Mouse (Mus musculus) CH12.LX (cell line): ENCODE results near the gene Ddx41. TPM values are rescaled to one million over a fixed set of nuclear protein-coding genes. Genes with fewer than 3 reads are reported as not detected.

Experiments
- DNase-seq: peaks from one replicate; pipeline ENCODE4 v3.0.0-alpha.2; 2013; ENCODE audit errors: extremely low read depth
- H3K27ac ChIP-seq: 2 replicates; pipeline ENCODE4 v1.5.1; 2012; ENCODE audit warnings: low read depth, mild to moderate bottlenecking, control low read depth, moderate library complexity; ENCODE audit not compliant: insufficient read depth
- H3K27me3 ChIP-seq: replicated peaks from 2 replicates; pipeline ENCODE3; 2012; ENCODE audit warnings: inconsistent platforms
- H3K36me3 ChIP-seq, 2 experiments: replicated peaks in 1 of 2; 2 replicates each; pipeline versions ENCODE3 to v1.6.1; 2012; ENCODE audit warnings: inconsistent platforms in 1 of 2, low read length in 1 of 2, mild to moderate bottlenecking in 1 of 2, mixed read lengths in 1 of 2, moderate library complexity in 1 of 2; ENCODE audit not compliant: control insufficient read depth in 1 of 2, insufficient read depth in 1 of 2
- H3K4me1 ChIP-seq, 2 experiments: 2 replicates each; pipeline ENCODE4 v1.6.1; 2012; ENCODE audit warnings: inconsistent platforms in 1 of 2, moderate library complexity in 1 of 2; ENCODE audit not compliant: insufficient read depth in 2 of 2, control insufficient read depth in 1 of 2
- H3K4me2 ChIP-seq: 2 replicates; pipeline ENCODE4 v1.6.1; 2012; ENCODE audit warnings: low read depth, mild to moderate bottlenecking, control low read depth; ENCODE audit not compliant: poor library complexity, insufficient read depth, severe bottlenecking
- H3K4me3 ChIP-seq, 3 experiments: fragments of 150-350 bp in 1 of 3; sonication (generic) in 1 of 3; replicated peaks in 1 of 3; 2 replicates each; pipeline versions ENCODE3 to v1.5.1; 2011 to 2012; ENCODE audit warnings: low read depth in 2 of 3, low read length in 2 of 3, mild to moderate bottlenecking in 2 of 3, moderate library complexity in 2 of 3, control low read depth in 1 of 3, improper control_type of control experiment in 1 of 3, inconsistent platforms in 1 of 3, mixed read lengths in 1 of 3; ENCODE audit not compliant: poor library complexity in 1 of 3
- H3K79me2 ChIP-seq: replicated peaks from 2 replicates; pipeline ENCODE4 v1.6.1; 2012; ENCODE audit warnings: mild to moderate bottlenecking, moderate library complexity; ENCODE audit not compliant: control insufficient read depth, poor library complexity, insufficient read depth, severe bottlenecking; ENCODE audit errors: extremely low read depth
- H3K9ac ChIP-seq: 2 replicates; pipeline ENCODE4 v1.6.1; 2012; ENCODE audit warnings: low read depth, mild to moderate bottlenecking, control low read depth, moderate library complexity; ENCODE audit not compliant: insufficient read depth
- H3K9me3 ChIP-seq: replicated peaks from 2 replicates; pipeline ENCODE3; 2012; ENCODE audit warnings: low read length, inconsistent platforms, mixed read lengths
- BHLHE40 ChIP-seq: IDR thresholded peaks from 2 replicates; pipeline ENCODE4 v1.6.1; 2011; ENCODE audit warnings: mild to moderate bottlenecking, low read depth, low read length, improper control_type of control experiment
- CHD1 ChIP-seq: IDR thresholded peaks from 2 replicates; pipeline ENCODE4 v1.6.1; 2012; ENCODE audit warnings: low read depth, low read length, improper control_type of control experiment, inconsistent platforms
- CHD2 ChIP-seq: IDR thresholded peaks from 2 replicates; pipeline ENCODE4 v1.6.1; 2011; ENCODE audit warnings: low read length, improper control_type of control experiment
- CTCF ChIP-seq, 2 experiments: IDR thresholded peaks in 1 of 2; conservative IDR thresholded peaks in 1 of 2; 2 replicates each; pipeline ENCODE4 v1.5.1; 2011 to 2012; ENCODE audit warnings: low read depth in 2 of 2, low read length in 2 of 2, improper control_type of control experiment in 1 of 2, inconsistent platforms in 1 of 2, mild to moderate bottlenecking in 1 of 2, moderate library complexity in 1 of 2
- E2F4 ChIP-seq: IDR thresholded peaks from 2 replicates; pipeline ENCODE4 v1.6.1; 2011; ENCODE audit warnings: low read depth, low read length, improper control_type of control experiment; ENCODE audit not compliant: insufficient replicate concordance
- ELF1 ChIP-seq: IDR thresholded peaks from 2 replicates; pipeline ENCODE4 v1.6.1; 2014; ENCODE audit warnings: low read depth, mild to moderate bottlenecking, inconsistent platforms, low read length, improper control_type of control experiment
- EP300 ChIP-seq: IDR thresholded peaks from 2 replicates; pipeline ENCODE4 v1.6.1; 2011; ENCODE audit warnings: low read length, improper control_type of control experiment
- ETS1 ChIP-seq: conservative IDR thresholded peaks from 2 replicates; pipeline ENCODE4 v1.6.1; 2012; ENCODE audit warnings: low read depth, mild to moderate bottlenecking, inconsistent platforms, low read length, improper control_type of control experiment, moderate library complexity
- GABPA ChIP-seq: IDR thresholded peaks from 2 replicates; pipeline ENCODE4 v1.6.1; 2012; ENCODE audit warnings: low read depth, low read length, improper control_type of control experiment, inconsistent platforms; ENCODE audit not compliant: insufficient replicate concordance
- HCFC1 ChIP-seq: IDR thresholded peaks from 2 replicates; pipeline ENCODE4 v1.6.1; 2012; ENCODE audit warnings: low read depth, mild to moderate bottlenecking, inconsistent platforms, low read length, improper control_type of control experiment
- IRF4 ChIP-seq: IDR thresholded peaks from 2 replicates; pipeline ENCODE4 v1.6.1; 2014; ENCODE audit warnings: low read depth, mild to moderate bottlenecking, inconsistent platforms, low read length, improper control_type of control experiment
- KAT2A ChIP-seq: IDR thresholded peaks from 2 replicates; pipeline ENCODE4 v1.6.1; 2012; ENCODE audit warnings: low read length, improper control_type of control experiment, inconsistent platforms; ENCODE audit not compliant: insufficient replicate concordance
- MAFK ChIP-seq: IDR thresholded peaks from 2 replicates; pipeline ENCODE4 v1.6.1; 2011; ENCODE audit warnings: low read length, improper control_type of control experiment; ENCODE audit not compliant: insufficient replicate concordance
- MEF2A ChIP-seq: IDR thresholded peaks from 2 replicates; pipeline ENCODE4 v1.6.1; 2014; ENCODE audit warnings: low read depth, mild to moderate bottlenecking, inconsistent platforms, low read length, improper control_type of control experiment, borderline replicate concordance
- MXI1 ChIP-seq: IDR thresholded peaks from 2 replicates; pipeline ENCODE4 v1.6.1; 2011; ENCODE audit warnings: mild to moderate bottlenecking, low read depth, low read length, improper control_type of control experiment
- MYC ChIP-seq: IDR thresholded peaks from 2 replicates; pipeline ENCODE4 v1.6.1; 2011; ENCODE audit warnings: low read depth, mild to moderate bottlenecking, improper control_type of control experiment, low read length
- NELFE ChIP-seq: IDR thresholded peaks from 2 replicates; pipeline ENCODE4 v1.6.1; 2011; ENCODE audit warnings: low read depth, low read length, improper control_type of control experiment
- NRF1 ChIP-seq: IDR thresholded peaks from 2 replicates; pipeline ENCODE4 v1.6.1; 2014; ENCODE audit warnings: low read depth, mild to moderate bottlenecking, inconsistent platforms, low read length, improper control_type of control experiment, moderate library complexity
- POLR2AphosphoS2 ChIP-seq: IDR thresholded peaks from 2 replicates; pipeline ENCODE4 v1.6.1; 2011; ENCODE audit warnings: low read depth, low read length, improper control_type of control experiment
- RAD21 ChIP-seq: IDR thresholded peaks from 2 replicates; pipeline ENCODE4 v1.6.1; 2011; ENCODE audit warnings: low read depth, mild to moderate bottlenecking, low read length, improper control_type of control experiment, moderate library complexity
- RCOR1 ChIP-seq: conservative IDR thresholded peaks from 2 replicates; pipeline ENCODE4 v1.6.1; 2012; ENCODE audit warnings: low read depth, mild to moderate bottlenecking, inconsistent platforms, low read length, improper control_type of control experiment
- SIN3A ChIP-seq: IDR thresholded peaks from 2 replicates; pipeline ENCODE4 v1.6.1; 2012; ENCODE audit warnings: low read length, improper control_type of control experiment, inconsistent platforms
- SMC3 ChIP-seq: IDR thresholded peaks from 2 replicates; pipeline ENCODE4 v1.6.1; 2011; ENCODE audit warnings: low read depth, low read length, improper control_type of control experiment
- TCF12 ChIP-seq: IDR thresholded peaks from 2 replicates; pipeline ENCODE4 v1.6.1; 2014; ENCODE audit warnings: low read depth, mild to moderate bottlenecking, inconsistent platforms, low read length, improper control_type of control experiment
- USF1 ChIP-seq: IDR thresholded peaks from 2 replicates; pipeline ENCODE4 v1.6.1; 2014; ENCODE audit warnings: low read depth, mild to moderate bottlenecking, inconsistent platforms, low read length, improper control_type of control experiment
- USF2 ChIP-seq: conservative IDR thresholded peaks from 2 replicates; pipeline ENCODE4 v1.6.1; 2011; ENCODE audit warnings: low read depth, low read length, improper control_type of control experiment
- ZC3H11A ChIP-seq: IDR thresholded peaks from 2 replicates; pipeline ENCODE4 v1.6.1; 2012; ENCODE audit warnings: low read depth, mild to moderate bottlenecking, inconsistent platforms, low read length, improper control_type of control experiment
- ZKSCAN1 ChIP-seq: IDR thresholded peaks from 2 replicates; pipeline ENCODE4 v1.6.1; 2012; ENCODE audit warnings: low read depth, inconsistent platforms, low read length, improper control_type of control experiment, borderline replicate concordance
- ZNF384 ChIP-seq: IDR thresholded peaks from 2 replicates; pipeline ENCODE4 v1.6.1; 2012; ENCODE audit warnings: low read depth, low read length, improper control_type of control experiment, inconsistent platforms
- dilution Hi-C: fragments of 300-500 bp; cut with MboI; formaldehyde crosslinking; loops from 2 replicates; pipeline ENCODE4 v1.14.3; 2020; ENCODE audit warnings: low sequenced_read_pairs; ENCODE audit not compliant: extremely low pct_unique_long_range_greater_than_20kb, extremely low pct_ligation_motif_present
- in situ Hi-C: fragments of 300-500 bp; cut with MboI; formaldehyde crosslinking; loops from 3 replicates; pipeline ENCODE4 v1.14.3; 2019; ENCODE audit warnings: low sequenced_read_pairs, low pct_ligation_motif_present, low pct_unique_long_range_greater_than_20kb, mixed read lengths
- polyA plus RNA-seq: library from polyadenylated mRNA; unstranded; fragments of >175 nt; gene quantifications from 2 replicates; pipeline ENCODE4 v1.2.1, GENCODE M21; 2012; ENCODE audit warnings: low read depth; ENCODE audit not compliant: insufficient read length
- total RNA-seq, 2 experiments: library from RNA; depleted of rRNA; stranded (reverse); fragments of 300-350 nt in 1 of 2; fragments of >200 nt in 1 of 2; gene quantifications; 2 replicates each; pipeline ENCODE4 v1.2.3; 2012 to 2014

Ddx41 gene
- total and polyA plus RNA-seq, 3 experiments = 56.6 to 107 (median 95.3) TPM

DNA sequence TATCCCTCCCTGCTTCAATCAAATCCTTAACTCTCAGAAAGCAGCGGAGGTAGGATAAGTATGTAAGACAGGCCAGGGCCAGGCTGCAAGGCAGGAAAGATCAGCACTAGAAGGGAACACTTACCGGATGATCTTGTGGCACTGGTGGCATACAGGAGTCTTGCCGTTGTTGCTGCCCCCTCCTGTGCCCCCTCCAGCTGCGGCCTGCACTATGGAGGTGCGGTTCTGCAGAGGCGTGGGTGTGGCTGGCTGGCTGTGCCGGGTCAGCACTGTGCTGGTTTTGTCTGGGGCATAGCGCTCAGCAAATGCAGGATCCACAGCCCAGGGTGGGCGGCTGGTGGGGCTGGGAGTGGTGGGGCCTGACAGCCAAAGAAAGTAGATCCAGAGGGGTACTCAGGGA lies 30.6 kb downstream of the Ddx41 start:
- peaks cover 7 to 15% of the 10 kb centered on the region in 2 experiments for H3K4me1 ChIP-seq
- H3K4me2 ChIP-seq = no peak overlapping the region
- peaks cover 48 to 90% of the 10 kb centered on the region in 2 experiments for H3K36me3 ChIP-seq
- H3K27ac ChIP-seq = no peak overlapping the region
- in situ Hi-C loops = no loop called here
- dilution Hi-C loops = no loop called here
- no peak overlapping the region for H3K9ac ChIP-seq
- H3K27me3 ChIP-seq = no peaks in the 10 kb centered on the region
- TF ChIP-seq CHD1 (no peak), SIN3A (no peak), NELFE (no peak), ZNF384 (no peak), USF1 (no peak), ZKSCAN1 (no peak), RCOR1 (no peak), HCFC1 (no peak), CTCF (conservative IDR thresholded peaks at IDR 0.05 in 1 of 2, IDR thresholded peaks at IDR 0.05 in 1 of 2; ENCODE audit: low read depth in 2 of 2, low read length in 2 of 2) (no peak), CHD2 (no peak), MYC (no peak), MEF2A (no peak), E2F4 (no peak), ETS1 (no peak), USF2 (no peak), TCF12 (no peak), BHLHE40 (no peak)
- TF ChIP-seq, all 38 proteins: peak for 0
- no peaks in the 10 kb centered on the region for H3K9me3 ChIP-seq
- no peaks in the 10 kb centered on the region for H3K79me2 ChIP-seq
- DNase-seq = no peak
- H3K4me3 ChIP-seq = no peak overlapping the region

DNA sequence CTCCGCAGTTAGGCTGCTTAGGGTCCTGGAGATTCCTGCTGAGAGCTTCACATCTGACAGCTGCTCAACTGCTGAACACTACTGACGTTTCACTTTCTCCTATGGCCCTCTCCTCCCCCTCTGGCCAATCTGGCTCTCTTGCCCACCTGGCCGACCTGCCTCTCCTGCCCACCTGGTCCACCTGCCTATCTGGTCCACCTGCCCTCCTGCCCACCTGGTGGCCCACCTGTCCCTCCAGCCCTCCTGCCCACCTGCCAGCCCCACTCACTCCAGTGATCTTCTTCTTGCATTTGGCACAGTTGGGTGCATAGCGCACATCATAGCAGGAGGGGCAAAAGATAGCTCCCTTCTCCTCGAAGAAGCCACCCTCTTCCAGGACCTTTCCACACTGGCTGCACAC lies 32.1 kb downstream of the Ddx41 start:
- Histone ChIP-seq H3K36me3 (peaks cover 45 to 95% of the 10 kb centered on the region in 2 experiments), H3K9me3 (no peaks in the 10 kb centered on the region), H3K79me2 (no peaks in the 10 kb centered on the region), H3K4me2 (no peak overlapping the region), H3K27ac (no peak overlapping the region), H3K4me3 (no peak overlapping the region), H3K4me1 (0 out of 4 replicates have a peak, but pooled peaks cover 0 to under 1% of the 10 kb centered on the region in 2 experiments), H3K27me3 (no peaks in the 10 kb centered on the region), H3K9ac (no peak overlapping the region)
- dilution Hi-C loops = no loop called here
- no peak for DNase-seq
- in situ Hi-C loops = no loop called here
- no peak for TF ChIP-seq BHLHE40
- TF ChIP-seq USF2 = no peak
- TF ChIP-seq ELF1 = no peak
- TF ChIP-seq EP300 = no peak
- no peak for TF ChIP-seq CHD2
- TF ChIP-seq HCFC1 = no peak
- no peak for TF ChIP-seq IRF4
- TF ChIP-seq ZKSCAN1 = no peak
- no peak for TF ChIP-seq ZNF384
- no peak for TF ChIP-seq GABPA
- TF ChIP-seq MAFK = no peak
- TF ChIP-seq MXI1 = no peak
- no peak for TF ChIP-seq KAT2A
- TF ChIP-seq SMC3 = no peak
- no peak for TF ChIP-seq RAD21
- TF ChIP-seq POLR2AphosphoS2 = no peak
- TF ChIP-seq NRF1 = no peak
- no peak for TF ChIP-seq ZC3H11A
